Mouse (Mus musculus): Measurements from ENCODE around the gene Vmn2r76. TPM values are rescaled to one million over a fixed set of nuclear protein-coding genes. Genes with fewer than 3 reads are reported as not detected.
A peak's percentile ranks its signal among the peaks of the same experiment; 100 is the strongest.
"Not testable (repeated sequence)": the region's sequence is repeated elsewhere in the genome, so short reads cannot be mapped to it uniquely, and the experiment has no call there.

Vmn2r76 gene
- polyA plus RNA-seq (2014; fragmentation: Nextera tagmentation; extraction: Ambion mirVana) = not detected in 2 replicates

- Histone ChIP-seq H3K4me2 (ENCODE audit: low read depth) (no peak within 1 kb of the TSS), H3K9ac (ENCODE audit: low read length) (no peak within 1 kb of the TSS), H3K9me3 (ENCODE audit: control insufficient read depth, low read length) (no peaks in the 10 kb centered on the region), H3K36me3 (ENCODE audit: control insufficient read depth, insufficient read depth, low read length) (no peaks in the 10 kb centered on the region), H3K27ac (ENCODE audit: low read depth, low read length) (no peak within 1 kb of the TSS), H3K4me1 (ENCODE audit: control insufficient read depth, insufficient read depth, low read length) (no peaks in the 10 kb centered on the region), H3K27me3 (ENCODE audit: control insufficient read depth, insufficient read depth, low read length) (no peaks in the 10 kb centered on the region), H3K4me3 (ENCODE audit: low read depth, low read length) (no peak within 1 kb of the TSS)
- DNase-seq (ENCODE audit: low spot score) = no peak
- no peak for ATAC-seq (ENCODE audit: insufficient read depth, low FRiP score, low TSS enrichment)
- 76% methylated on average over 1 of the region's 1 CpGs for WGBS
Measured at GRCm38 (mm10) chr7:86246208-86246607, at the start of gene Vmn2r76. Vmn2r76 (minus strand) TSS chr7:86246308.

- Histone ChIP-seq H3K27me3 (ENCODE audit: control insufficient read depth, insufficient read depth, low read length) (no peaks in the 10 kb centered on the region), H3K4me1 (ENCODE audit: control insufficient read depth, insufficient read depth, low read length) (no peaks in the 10 kb centered on the region), H3K4me3 (ENCODE audit: low read depth, low read length) (no peak within 1 kb of the TSS), H3K4me2 (ENCODE audit: low read depth) (no peak within 1 kb of the TSS), H3K9ac (ENCODE audit: low read length) (no peak within 1 kb of the TSS), H3K27ac (ENCODE audit: low read depth, low read length) (no peak within 1 kb of the TSS), H3K9me3 (ENCODE audit: control insufficient read depth, low read length) (no peaks in the 10 kb centered on the region), H3K36me3 (ENCODE audit: control insufficient read depth, insufficient read depth, low read length) (no peaks in the 10 kb centered on the region)
- DNase-seq (ENCODE audit: low spot score) (no peak), ATAC-seq (ENCODE audit: insufficient read depth, low FRiP score, low TSS enrichment) (no peak)
- 92% methylated on average over 1 of the region's 1 CpGs for WGBS
Measured at GRCm38 (mm10) chr7:86277072-86277471, 31.0 kb upstream of the Vmn2r76 start, which contains the start of gene Olfr310. Olfr310 (minus strand) TSS chr7:86277172.

DNA sequence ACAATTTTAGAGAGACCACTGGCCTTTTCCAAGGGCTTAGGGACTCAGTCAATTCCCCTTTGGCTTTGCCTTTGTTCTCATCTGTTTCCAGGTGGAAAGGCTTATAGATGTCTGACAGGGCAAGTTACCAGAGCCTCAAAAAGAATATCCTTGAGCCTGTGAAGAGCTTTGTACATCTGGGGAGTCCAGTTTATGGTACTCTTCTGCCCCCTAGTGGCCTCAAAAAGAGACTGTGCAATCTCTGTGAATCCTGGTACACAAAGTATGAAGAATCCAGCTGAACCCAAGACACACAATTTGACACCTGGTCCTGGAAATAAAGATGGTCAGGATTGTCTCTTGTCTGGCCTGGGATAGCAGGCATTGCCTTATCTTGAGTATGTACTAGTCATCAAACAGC lies 34.8 kb downstream of the Vmn2r76 start:
- no peaks in the 10 kb centered on the region for H3K27me3 ChIP-seq (ENCODE audit: control insufficient read depth, insufficient read depth, low read length)
- no peak overlapping the region for H3K9ac ChIP-seq (ENCODE audit: low read length)
- DNase-seq (ENCODE audit: low spot score) (peak; percentile 37), ATAC-seq (ENCODE audit: insufficient read depth, low FRiP score, low TSS enrichment) (peak; percentile 61; the same call in 1 of the 2 replicates)
- no peak overlapping the region for H3K27ac ChIP-seq (ENCODE audit: low read depth, low read length)
- H3K36me3 ChIP-seq (ENCODE audit: control insufficient read depth, insufficient read depth, low read length) = no peaks in the 10 kb centered on the region
- H3K4me1 ChIP-seq (ENCODE audit: control insufficient read depth, insufficient read depth, low read length) = no peaks in the 10 kb centered on the region
- H3K9me3 ChIP-seq (ENCODE audit: control insufficient read depth, low read length) = no peaks in the 10 kb centered on the region
- H3K4me3 ChIP-seq (ENCODE audit: low read depth, low read length) = no peak overlapping the region
- no peak overlapping the region for H3K4me2 ChIP-seq (ENCODE audit: low read depth)

GRCm38 (mm10) chr7:86171678-86172077 lies 74.4 kb downstream of the Vmn2r76 start, which contains the start of gene Vmn2r75:
Vmn2r75 (minus strand) TSS chr7:86171778.
- 71% methylated on average over 1 of the region's 1 CpGs for WGBS
- H3K27me3 ChIP-seq (ENCODE audit: control insufficient read depth, insufficient read depth, low read length); H3K4me3 ChIP-seq (ENCODE audit: low read depth, low read length); H3K4me2 ChIP-seq (ENCODE audit: low read depth); DNase-seq (ENCODE audit: low spot score); H3K9me3 ChIP-seq (ENCODE audit: control insufficient read depth, low read length); H3K4me1 ChIP-seq (ENCODE audit: control insufficient read depth, insufficient read depth, low read length); H3K27ac ChIP-seq (ENCODE audit: low read depth, low read length); ATAC-seq (ENCODE audit: insufficient read depth, low FRiP score, low TSS enrichment); H3K9ac ChIP-seq (ENCODE audit: low read length); H3K36me3 ChIP-seq (ENCODE audit: control insufficient read depth, insufficient read depth, low read length): not testable (repeated sequence)

Other genes starting within 250 kb of the Vmn2r76 start
- not detected in 2 replicates for gene Vmn2r75, start 74.5 kb downstream of the Vmn2r76 start, polyA plus RNA-seq (2014; fragmentation: Nextera tagmentation; extraction: Ambion mirVana)
- not detected in 2 replicates for gene Olfr310, start 30.9 kb upstream of the Vmn2r76 start, polyA plus RNA-seq (2014; fragmentation: Nextera tagmentation; extraction: Ambion mirVana)
- not detected in 2 replicates for gene Olfr309, start 67.4 kb upstream of the Vmn2r76 start, polyA plus RNA-seq (2014; fragmentation: Nextera tagmentation; extraction: Ambion mirVana)
- gene Olfr308, start 79.3 kb upstream of the Vmn2r76 start, polyA plus RNA-seq (2014; fragmentation: Nextera tagmentation; extraction: Ambion mirVana) = not detected in 2 replicates
- gene Olfr307, start 91.3 kb upstream of the Vmn2r76 start, polyA plus RNA-seq (2014; fragmentation: Nextera tagmentation; extraction: Ambion mirVana) = not detected in 2 replicates
- gene Olfr305, start 120.6 kb upstream of the Vmn2r76 start, polyA plus RNA-seq (2014; fragmentation: Nextera tagmentation; extraction: Ambion mirVana) = not detected in 2 replicates
- not detected in 2 replicates for gene Olfr304, start 140.3 kb upstream of the Vmn2r76 start, polyA plus RNA-seq (2014; fragmentation: Nextera tagmentation; extraction: Ambion mirVana)
- gene Olfr303, start 151.5 kb upstream of the Vmn2r76 start, polyA plus RNA-seq (2014; fragmentation: Nextera tagmentation; extraction: Ambion mirVana) = not detected in 2 replicates
- not detected in 2 replicates for gene Olfr301, start 157.5 kb upstream of the Vmn2r76 start, polyA plus RNA-seq (2014; fragmentation: Nextera tagmentation; extraction: Ambion mirVana)
- not detected in 2 replicates for gene Olfr299, start 213.6 kb upstream of the Vmn2r76 start, polyA plus RNA-seq (2014; fragmentation: Nextera tagmentation; extraction: Ambion mirVana)
- not detected in 2 replicates for gene Olfr298, start 246.2 kb upstream of the Vmn2r76 start, polyA plus RNA-seq (2014; fragmentation: Nextera tagmentation; extraction: Ambion mirVana)

Data from neural tube, embryonic 11.5 days (tissue).